ENCODE assay signal across 7 mouse cellular contexts in genomic region chr4:132949882-132950532, GRCm38 (mm10). TPM values are rescaled to one million over a fixed set of nuclear protein-coding genes. Genes with fewer than 3 reads are reported as not detected.
DNase-seq lines count a peak whose midpoint lies in the region; ATAC-seq lines count a peak whose summit lies in the region.

No protein-coding gene starts in this region.

- H3K4me2 ChIP-seq in lung, embryonic 16.5 days (ENCODE audit: low read depth, low read length), result peak overlapping the region; percentile 40; the same call in 1 of the 2 replicates
- H3K4me2 ChIP-seq in embryonic facial prominence, embryonic 15.5 days (replicated peaks), result peak overlapping the region; percentile 33
- H3K4me2 ChIP-seq in stomach, embryonic 16.5 days (ENCODE audit: low read depth, low read length), result peak overlapping the region; percentile 28

- no peaks in the 10 kb centered on the region; the same call in 1 of the 2 replicates for H3K27me3 ChIP-seq in lung, embryonic 16.5 days (ENCODE audit: control insufficient read depth, insufficient read depth, low read depth, low read length)
- H3K27me3 ChIP-seq in embryonic facial prominence, embryonic 15.5 days, result no peaks in the 10 kb centered on the region
- H3K27me3 ChIP-seq in stomach, embryonic 16.5 days (ENCODE audit: control insufficient read depth, insufficient read depth, low read length), result no peaks in the 10 kb centered on the region

- no peaks in the 10 kb centered on the region for H3K9me3 ChIP-seq in lung, embryonic 16.5 days (ENCODE audit: control insufficient read depth, low read length)
- no peaks in the 10 kb centered on the region for H3K9me3 ChIP-seq in embryonic facial prominence, embryonic 15.5 days (replicated peaks)
- H3K9me3 ChIP-seq in stomach, embryonic 16.5 days (replicated peaks; ENCODE audit: control insufficient read depth, low read length), result no peaks in the 10 kb centered on the region

- no peak for DNase-seq in lung, postnatal 4 days
- peak; percentile 36 for DNase-seq in liver
- DNase-seq in MN1 (ENCODE audit: low spot score), result no peak
- DNase-seq in cerebellum, postnatal 25 days, result no peak

- H3K4me3 ChIP-seq in lung, embryonic 16.5 days (ENCODE audit: low read length), result peak overlapping the region; percentile 22; the same call in 1 of the 2 replicates
- H3K4me3 ChIP-seq in embryonic facial prominence, embryonic 15.5 days (replicated peaks), result peak overlapping the region; percentile 14; the same call in 1 of the 2 replicates
- H3K4me3 ChIP-seq in stomach, embryonic 16.5 days (replicated peaks; ENCODE audit: low read length), result 0 out of 2 replicates have a peak overlapping the region, but pooled peaks have one; percentile 14

- no peak overlapping the region for H3K27ac ChIP-seq in lung, embryonic 16.5 days (ENCODE audit: low read length)
- H3K27ac ChIP-seq in embryonic facial prominence, embryonic 15.5 days (replicated peaks), result peak overlapping the region; percentile 36; the same call in 1 of the 2 replicates
- no peak overlapping the region for H3K27ac ChIP-seq in stomach, embryonic 16.5 days (ENCODE audit: low read length)

- WGBS in lung, embryonic 16.5 days, result 30% methylated on average over 23 of the region's 24 CpGs
- WGBS in embryonic facial prominence, embryonic 15.5 days, result 25% methylated on average over 24 of the region's 24 CpGs
- 29% methylated on average over 24 of the region's 24 CpGs for WGBS in stomach, embryonic 16.5 days

- ATAC-seq in lung, embryonic 16.5 days (ENCODE audit: low read depth), result no peak
- ATAC-seq in embryonic facial prominence, embryonic 15.5 days (ENCODE audit: insufficient number of reproducible peaks, low FRiP score, low TSS enrichment, low read depth), result no peak
- no peak for ATAC-seq in stomach, embryonic 16.5 days (ENCODE audit: insufficient read depth, low FRiP score)

- peaks cover 15% of the 10 kb centered on the region for H3K4me1 ChIP-seq in lung, embryonic 16.5 days (replicated peaks; ENCODE audit: control insufficient read depth, insufficient read depth, low read length)
- peaks cover 31% of the 10 kb centered on the region for H3K4me1 ChIP-seq in embryonic facial prominence, embryonic 15.5 days
- H3K4me1 ChIP-seq in stomach, embryonic 16.5 days (ENCODE audit: control insufficient read depth, insufficient read depth, low read length), result peaks cover 21% of the 10 kb centered on the region

- no peaks in the 10 kb centered on the region for H3K36me3 ChIP-seq in lung, embryonic 16.5 days (ENCODE audit: control insufficient read depth, insufficient read depth, low read length)
- H3K36me3 ChIP-seq in embryonic facial prominence, embryonic 15.5 days, result no peaks in the 10 kb centered on the region
- H3K36me3 ChIP-seq in stomach, embryonic 16.5 days (ENCODE audit: control insufficient read depth, insufficient read depth, low read length), result no peaks in the 10 kb centered on the region

- H3K9ac ChIP-seq in lung, embryonic 16.5 days (ENCODE audit: low read length), result no peak overlapping the region
- H3K9ac ChIP-seq in embryonic facial prominence, embryonic 15.5 days, result no peak overlapping the region
- H3K9ac ChIP-seq in stomach, embryonic 16.5 days (ENCODE audit: low read length), result peak overlapping the region; percentile 46; the same call in 1 of the 2 replicates

RNA-seq across cellular contexts. Expression of gene Fgr, which starts 23.9 kb away (rescaled TPM):
- 0.79 and 1.2 TPM in 2 replicates for polyA plus RNA-seq in lung, embryonic 16.5 days (2015; fragmentation: Nextera tagmentation; extraction: Ambion mirVana)
- 0.55 and 0.65 TPM in 2 replicates for polyA plus RNA-seq in embryonic facial prominence, embryonic 15.5 days (2015; fragmentation: Nextera tagmentation; extraction: Ambion mirVana)
- polyA plus RNA-seq in stomach, embryonic 16.5 days (2015; fragmentation: Nextera tagmentation; extraction: Ambion mirVana), result 1.2 and 1.8 TPM in 2 replicates

RNA-seq across cellular contexts. Expression of gene Fam76a, which starts 27.6 kb away (rescaled TPM):
- 42.9 and 44.5 TPM in 2 replicates for polyA plus RNA-seq in lung, embryonic 16.5 days (2015; fragmentation: Nextera tagmentation; extraction: Ambion mirVana)
- polyA plus RNA-seq in embryonic facial prominence, embryonic 15.5 days (2015; fragmentation: Nextera tagmentation; extraction: Ambion mirVana), result 47.3 and 47.9 TPM in 2 replicates
- 31.9 and 34.0 TPM in 2 replicates for polyA plus RNA-seq in stomach, embryonic 16.5 days (2015; fragmentation: Nextera tagmentation; extraction: Ambion mirVana)
